Mouse (Mus musculus) gastrocnemius, postnatal 25 days (tissue): ENCODE results near the gene Smad6. TPM values are rescaled to one million over a fixed set of nuclear protein-coding genes. Genes with fewer than 3 reads are reported as not detected.

Experiments used
- DNase-seq: peaks from one replicate; pipeline ENCODE4 v3.0.0; 2022
- total RNA-seq, 2 experiments: library from RNA; stranded (reverse); gene quantifications; 1 replicate in 1 of 2; 2 replicates in 1 of 2; pipeline ENCODE4 v1.2.3; 2021

The Smad6 gene
- total RNA-seq, 2 experiments from 2014 or later, result 2.8 to 5.2 TPM

GRCm38 (mm10) chr9:64022562-64023366 lies 905 bp upstream of the Smad6 start:
- DNase-seq, result peak; percentile 97

DNA sequence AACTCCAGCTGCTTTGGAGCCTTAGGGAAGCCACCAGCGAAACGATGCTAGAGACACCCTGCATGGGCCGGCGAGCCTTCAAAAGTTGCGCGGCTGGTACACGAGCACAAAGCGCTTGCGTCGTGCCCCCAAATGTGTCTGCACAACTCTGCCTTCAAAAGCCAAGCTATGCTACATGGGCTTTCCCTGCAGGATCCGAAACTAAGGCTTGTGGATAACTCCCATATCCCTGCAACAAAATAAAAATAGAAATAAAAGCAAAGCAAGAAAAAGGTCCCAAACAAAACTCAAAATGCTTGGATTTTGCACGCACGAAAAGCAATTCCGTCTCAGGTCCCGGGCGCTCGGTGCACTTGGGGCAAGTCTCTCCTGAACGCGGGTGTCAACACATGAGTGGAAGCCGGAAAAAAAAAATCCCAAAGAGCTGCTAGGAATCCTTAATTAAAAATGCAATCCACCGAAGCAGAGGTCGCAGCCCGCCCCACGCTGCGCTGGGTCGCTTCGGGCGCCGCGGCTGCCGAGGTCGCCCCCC lies 474 bp downstream of the Smad6 start:
- DNase-seq, result no peak

DNA sequence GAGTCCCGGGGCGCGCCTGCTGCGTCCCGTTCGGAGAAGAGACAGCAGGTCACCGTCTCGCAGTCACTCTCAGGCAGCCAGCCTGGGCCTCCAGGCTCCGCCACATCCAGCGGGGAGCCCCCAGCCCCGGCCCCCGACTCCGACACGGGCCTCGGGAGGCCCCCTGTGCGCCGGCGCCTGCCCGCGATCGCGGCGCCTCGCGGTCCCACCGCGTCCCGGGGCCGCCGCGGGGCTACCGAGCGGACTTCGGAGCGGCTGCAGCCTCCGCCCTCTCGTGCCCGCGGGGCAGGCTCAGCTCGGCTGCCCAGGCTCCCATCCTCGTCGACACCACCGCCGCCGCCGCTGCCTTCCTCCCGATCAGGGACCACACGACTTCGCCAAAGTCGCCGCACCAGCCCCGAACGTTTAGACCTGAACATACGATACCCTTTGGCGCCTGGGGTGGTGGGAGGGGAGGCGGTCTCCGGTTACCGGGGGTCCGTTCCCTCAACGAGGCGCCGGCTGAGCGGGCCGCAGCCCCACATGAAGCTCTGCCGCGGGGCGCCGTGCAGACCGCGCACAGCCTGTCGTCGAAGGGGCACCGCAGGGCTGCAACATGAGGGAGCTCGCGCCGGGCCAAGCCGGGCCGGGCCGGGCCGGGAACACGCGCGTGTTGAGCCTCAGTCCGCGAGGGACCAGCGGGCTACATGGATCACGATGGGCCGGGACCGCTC lies 1.1 kb downstream of the Smad6 start:
- no peak for DNase-seq

DNA sequence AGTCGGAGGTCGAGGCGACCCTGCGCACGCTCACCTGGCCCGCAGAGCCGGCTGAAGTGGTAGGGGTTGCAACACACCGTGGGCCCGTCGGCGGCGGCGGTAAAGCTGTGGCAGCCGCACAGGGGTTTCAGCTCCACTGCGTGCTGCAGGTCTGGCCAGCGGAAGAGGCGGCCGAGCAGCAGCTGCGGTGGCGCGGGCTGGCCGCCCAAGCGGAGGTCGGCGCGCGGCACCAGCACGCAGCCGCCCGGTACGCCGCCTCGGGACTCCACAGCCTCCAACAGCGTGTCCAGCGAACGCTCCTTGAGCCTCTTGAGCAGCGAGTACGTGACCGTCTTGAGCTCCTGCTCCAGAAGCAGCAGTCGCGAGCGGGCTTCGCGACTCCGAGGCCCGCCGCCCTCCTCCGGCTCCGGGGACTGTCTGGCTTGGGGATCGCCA lies 1.7 kb downstream of the Smad6 start:
- peak; percentile 25 for DNase-seq

- DNase-seq, result no peak
Measured at GRCm38 (mm10) chr9:64019036-64019886, 2.6 kb downstream of the Smad6 start.

- no peak for DNase-seq
Measured at GRCm38 (mm10) chr9:64017861-64018793, 3.7 kb downstream of the Smad6 start.

GRCm38 (mm10) chr9:64016648-64017400 lies 5.0 kb downstream of the Smad6 start:
- DNase-seq, result peak; percentile 61

GRCm38 (mm10) chr9:64016092-64016491 lies 5.8 kb downstream of the Smad6 start:
- no peak for DNase-seq

DNA sequence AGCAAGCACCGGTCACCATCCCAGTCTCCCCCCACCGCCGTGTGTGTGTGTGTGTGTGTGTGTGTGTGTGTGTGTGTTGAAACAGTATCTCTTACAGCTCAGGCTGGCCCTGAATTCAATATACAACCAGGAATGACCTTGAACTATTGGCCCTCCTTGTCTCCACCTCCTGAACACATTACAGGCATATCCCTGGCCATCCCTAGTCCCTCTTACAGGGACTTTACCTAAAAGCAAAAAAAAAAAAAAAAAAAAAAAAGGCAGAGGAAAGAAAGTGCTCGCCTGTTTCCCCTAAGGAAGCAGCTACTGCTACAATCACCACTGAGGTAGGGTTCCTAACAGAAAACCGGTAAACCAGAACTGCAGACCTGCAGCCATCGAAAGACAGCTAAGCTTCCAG lies 7.1 kb downstream of the Smad6 start:
- no peak for DNase-seq

- no peak for DNase-seq
Measured at GRCm38 (mm10) chr9:64011356-64011755, 10.5 kb downstream of the Smad6 start.

GRCm38 (mm10) chr9:64002981-64003380 lies 18.9 kb downstream of the Smad6 start:
- no peak for DNase-seq

DNA sequence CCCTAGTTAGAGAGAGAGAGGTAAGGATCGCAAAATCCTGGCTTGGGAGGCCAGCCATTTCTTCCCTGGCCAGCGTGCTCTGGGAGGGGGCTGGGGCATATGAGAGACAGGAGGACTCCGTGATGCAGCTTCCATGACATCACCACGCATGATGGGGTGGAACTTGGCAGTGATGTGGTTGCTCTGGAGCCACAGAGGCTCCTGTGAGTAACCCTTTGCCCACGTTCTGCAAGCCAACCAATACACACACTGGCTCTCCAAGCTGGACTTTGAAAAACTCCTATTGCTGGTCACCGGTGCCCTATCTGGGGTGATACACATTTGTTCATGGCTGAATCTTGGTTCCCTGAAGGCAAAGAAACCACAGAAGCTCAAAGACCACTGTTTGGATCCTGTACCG lies 20.8 kb downstream of the Smad6 start:
- DNase-seq, result no peak

DNA sequence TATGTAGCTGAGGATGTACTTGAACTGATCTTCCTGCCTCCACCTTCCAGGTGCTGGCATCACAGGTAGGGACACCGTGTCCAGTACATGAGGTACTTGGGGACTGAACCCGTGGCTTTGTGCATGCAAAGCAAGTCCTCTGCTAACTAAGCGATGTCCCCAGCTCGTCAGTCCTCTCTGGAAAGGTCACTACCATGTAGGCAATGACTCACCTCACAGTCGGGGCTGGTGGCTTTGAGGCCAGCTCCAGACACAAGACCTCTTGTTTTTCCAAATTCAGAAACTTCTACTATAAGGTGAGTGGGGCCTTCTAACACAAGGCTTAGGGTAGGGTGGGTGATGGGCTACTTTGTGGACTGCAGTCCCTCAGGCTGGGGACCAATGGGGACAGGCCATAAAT lies 21.8 kb downstream of the Smad6 start:
- DNase-seq, result no peak

- no peak for DNase-seq
Measured at GRCm38 (mm10) chr9:63999194-63999593, 22.7 kb downstream of the Smad6 start.

DNA sequence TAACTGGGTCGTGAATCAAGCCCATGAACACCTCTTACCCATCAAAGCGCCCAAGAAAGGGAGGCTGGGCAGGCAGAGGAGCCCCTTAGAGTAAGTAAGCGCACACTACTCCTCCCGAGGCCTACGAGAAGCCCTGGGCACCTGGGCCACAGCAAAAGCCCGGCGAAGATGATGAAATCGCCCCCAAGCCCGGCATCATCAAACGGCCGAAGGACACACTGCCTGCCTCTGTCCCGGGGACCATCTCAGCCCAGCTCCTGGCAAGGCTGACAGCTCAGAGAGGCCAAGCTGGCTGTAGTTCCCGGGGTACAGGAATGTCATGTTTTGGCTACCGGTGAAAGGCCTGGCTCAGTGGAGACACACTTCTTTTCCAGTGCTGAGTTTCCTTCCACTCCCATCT lies 23.8 kb downstream of the Smad6 start:
- DNase-seq, result peak; percentile 71

GRCm38 (mm10) chr9:63997439-63997838 lies 24.4 kb downstream of the Smad6 start:
- DNase-seq, result peak; percentile 54

DNA sequence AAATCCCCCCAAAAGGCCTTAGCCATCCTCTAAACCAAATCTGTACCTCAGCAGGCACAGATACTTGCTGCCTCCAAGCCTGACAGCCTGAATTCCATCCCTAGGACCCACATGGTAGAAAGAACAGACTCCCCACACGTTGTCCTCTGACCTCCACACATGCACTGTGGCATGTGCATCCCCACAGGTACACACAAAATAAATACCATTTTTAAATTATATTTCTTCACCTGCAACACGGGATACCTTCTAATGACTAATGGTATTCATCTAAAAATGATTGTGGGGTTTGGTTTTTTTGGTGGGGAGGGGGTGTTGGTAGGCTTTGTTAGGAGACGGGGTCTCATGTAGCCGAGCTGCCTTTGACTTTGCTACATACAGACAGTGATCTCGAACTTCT lies 28.6 kb downstream of the Smad6 start:
- DNase-seq, result no peak

DNA sequence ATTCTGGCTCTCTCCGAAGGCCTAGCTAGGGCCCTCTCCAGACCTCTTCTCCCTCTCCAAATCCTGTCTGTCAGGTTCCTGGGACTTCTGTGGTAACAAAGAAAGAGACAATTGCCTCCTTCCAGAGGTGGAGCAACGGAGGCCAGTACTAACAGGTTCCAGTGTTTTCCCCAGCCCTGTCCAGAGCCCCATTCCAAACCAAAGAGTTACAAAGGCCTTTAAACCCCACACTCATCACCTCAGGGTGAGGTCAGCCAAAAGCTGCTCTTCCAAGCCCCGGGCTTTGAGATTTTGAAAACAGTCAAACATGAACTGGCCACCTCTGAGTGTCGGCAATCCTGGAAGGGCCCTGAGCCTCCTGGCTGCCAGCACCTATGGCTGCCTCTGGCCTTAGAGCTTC lies 29.1 kb downstream of the Smad6 start:
- no peak for DNase-seq

GRCm38 (mm10) chr9:63991193-63991592 lies 30.7 kb downstream of the Smad6 start:
- no peak for DNase-seq

DNA sequence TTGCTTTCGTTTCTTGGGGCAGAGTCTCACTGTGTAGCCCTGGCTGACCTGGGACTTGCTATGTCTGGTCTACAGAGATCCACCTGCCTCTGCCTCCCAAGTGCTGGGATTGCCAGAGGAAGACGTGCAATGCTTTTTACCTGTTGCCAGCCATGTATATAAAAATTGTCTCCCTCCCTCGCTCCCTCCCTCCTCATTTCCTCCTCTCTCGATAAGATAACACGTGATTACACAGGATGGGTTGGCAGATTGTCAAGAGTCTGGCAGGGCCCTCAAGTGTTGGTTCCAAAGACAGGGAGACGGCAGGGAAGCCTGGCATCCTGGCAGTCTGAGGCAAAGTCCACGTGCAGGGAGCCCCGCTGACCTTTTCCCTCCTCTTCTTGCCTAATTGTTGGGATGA lies 32.2 kb downstream of the Smad6 start:
- DNase-seq, result no peak

GRCm38 (mm10) chr9:63989214-63989613 lies 32.6 kb downstream of the Smad6 start:
- no peak for DNase-seq
